Mouse (Mus musculus) right cerebral cortex, postnatal 10 days (tissue): ENCODE measurements around the gene Aldh1b1.

Experiments used
- DNase-seq, 2 experiments: peaks; one replicate each; pipeline ENCODE4 v3.0.0; 2021; ENCODE audit warnings: low spot score in 2 of 2

The Aldh1b1 gene

DNA sequence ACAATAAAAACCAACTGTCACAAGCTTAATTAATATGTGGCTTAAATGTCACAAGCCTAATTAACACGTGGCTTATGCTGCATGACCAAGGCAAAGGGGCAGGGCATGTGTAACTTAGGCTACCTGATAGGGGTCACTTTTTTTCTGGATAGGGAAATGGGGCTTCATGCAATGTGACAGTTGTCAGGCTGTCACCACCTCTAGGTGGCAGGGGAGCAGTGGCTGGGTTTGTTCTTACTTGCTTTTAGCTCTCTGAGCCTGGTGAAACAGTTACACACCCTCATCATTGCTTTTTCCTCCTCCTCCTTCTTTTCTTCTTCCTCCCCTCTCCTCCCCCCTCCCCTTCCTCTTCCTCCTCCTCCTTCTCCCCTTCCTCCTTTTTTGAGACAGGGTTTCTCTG lies 15.2 kb upstream of the Aldh1b1 start:
- no peak for DNase-seq

DNA sequence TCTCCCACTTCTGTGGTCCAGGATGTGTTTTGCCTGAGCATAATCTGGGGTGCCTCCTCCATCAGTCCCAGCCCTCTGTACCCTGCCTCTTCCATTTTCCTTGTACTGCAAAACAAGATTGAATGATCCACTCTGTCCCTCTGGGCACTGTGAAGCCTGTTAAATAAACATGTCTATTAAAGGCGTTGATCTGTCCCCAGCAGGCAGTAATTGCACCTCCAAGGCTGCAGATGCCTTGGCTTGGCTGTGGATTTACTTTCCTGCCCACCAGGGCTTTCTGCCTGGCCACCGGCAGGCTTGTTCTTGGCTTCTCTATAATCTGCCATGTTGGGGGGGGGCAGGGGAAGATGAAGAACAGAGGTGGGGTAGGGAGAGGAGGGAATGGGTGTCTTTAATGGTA lies 12.9 kb upstream of the Aldh1b1 start:
- DNase-seq = no peak

DNA sequence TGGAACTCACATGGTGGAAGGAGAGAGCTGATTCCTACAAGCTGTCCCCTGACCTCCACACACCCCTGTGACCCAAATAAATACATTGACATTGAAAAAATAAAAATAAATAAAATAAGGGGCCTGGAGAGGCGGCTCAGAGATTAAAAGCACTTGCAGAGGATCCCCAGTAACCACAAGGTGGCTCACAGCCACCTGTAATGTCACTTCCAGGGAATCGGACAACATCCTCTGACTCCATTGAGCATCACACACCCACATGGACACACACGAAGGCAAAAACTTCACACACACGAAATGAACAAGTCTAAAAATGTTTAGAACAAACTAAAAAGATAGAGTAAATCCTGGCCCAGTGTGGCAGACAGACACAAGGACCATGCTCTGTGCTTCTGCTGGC lies 12.1 kb upstream of the Aldh1b1 start:
- DNase-seq = no peak

DNA sequence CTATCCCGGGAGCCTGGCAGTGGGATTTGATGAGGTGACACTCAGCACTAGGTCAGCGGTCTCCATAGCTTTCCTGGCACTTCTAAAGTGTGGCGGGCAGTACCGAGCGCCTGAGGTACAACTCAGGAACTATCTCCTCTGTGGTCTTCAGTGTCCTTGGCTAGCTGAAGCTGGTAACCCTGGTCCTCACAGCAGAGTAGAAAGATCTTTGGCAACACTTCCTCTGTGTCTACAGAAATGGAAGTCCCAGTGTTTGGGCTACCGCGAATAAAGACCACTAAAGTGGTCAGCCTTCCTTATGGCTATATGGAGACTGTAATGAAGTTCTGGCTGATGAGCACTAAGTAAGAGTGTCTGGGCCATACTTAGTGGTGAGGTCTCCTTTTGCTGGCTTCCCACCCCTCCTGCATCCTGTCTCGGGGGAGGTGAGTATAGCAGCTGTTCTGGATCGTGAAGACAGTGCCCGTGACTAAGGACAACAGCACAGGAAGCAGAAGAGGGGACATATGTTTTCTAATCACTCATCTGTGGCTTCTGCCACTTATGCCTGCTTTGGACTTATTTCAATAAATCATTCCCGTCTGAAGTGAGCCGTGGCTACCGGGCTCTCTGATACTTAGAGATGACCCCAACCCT lies 10.3 kb upstream of the Aldh1b1 start:
- DNase-seq = no peak

DNA sequence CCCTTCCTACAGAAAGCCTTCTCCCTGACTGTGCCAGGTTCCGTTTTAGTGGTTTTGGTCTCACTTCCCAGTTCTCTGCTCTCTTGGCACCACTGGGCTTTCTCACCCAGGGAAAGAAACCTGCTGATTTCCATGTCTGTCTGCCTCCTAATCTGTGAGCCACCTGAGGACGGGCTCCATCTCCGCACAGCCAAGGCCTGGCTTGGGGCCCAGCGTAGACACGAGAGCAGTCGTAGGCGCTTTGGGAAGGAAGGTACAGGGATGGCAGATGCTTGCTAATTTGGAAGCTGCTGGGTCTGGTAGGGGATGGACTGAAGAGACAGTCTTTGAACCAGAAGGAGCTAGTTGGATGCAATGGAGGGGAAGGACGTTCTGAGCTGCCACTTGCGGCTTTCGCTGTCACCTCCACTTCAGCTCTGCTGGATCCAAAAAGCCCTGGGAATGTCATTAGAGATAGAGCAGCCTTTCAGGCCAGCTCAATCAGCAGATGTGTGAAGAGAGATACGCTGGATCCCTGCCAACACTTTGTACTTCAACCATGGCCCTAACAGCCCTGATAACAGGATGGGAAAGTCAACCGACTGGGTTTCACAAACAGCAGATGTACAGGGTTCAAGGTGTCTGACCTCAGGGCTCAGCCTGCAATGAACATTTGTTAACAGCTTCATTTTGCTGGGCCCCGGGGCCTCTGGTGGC lies 9.4 kb upstream of the Aldh1b1 start:
- DNase-seq = peak; percentile 79 to 83

DNA sequence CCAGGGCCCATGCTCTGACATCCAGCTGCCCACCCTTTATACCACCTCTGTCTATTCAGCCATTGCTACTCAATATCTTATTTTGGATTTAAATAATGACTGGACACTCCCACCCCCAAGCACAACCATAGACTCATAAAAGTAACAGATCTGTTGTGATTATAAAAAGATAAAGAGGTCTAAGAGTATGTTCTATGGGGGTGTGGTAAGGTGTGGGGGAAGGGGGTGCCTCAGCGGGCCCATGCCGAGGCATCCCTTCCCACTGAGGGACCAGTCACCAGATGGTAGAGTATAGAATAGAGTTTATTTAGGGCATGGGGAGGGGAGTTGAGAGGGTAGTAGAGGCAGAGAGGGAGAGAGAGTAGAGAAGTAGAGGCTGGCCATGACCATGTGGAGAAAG lies 8.8 kb upstream of the Aldh1b1 start:
- no peak for DNase-seq

DNA sequence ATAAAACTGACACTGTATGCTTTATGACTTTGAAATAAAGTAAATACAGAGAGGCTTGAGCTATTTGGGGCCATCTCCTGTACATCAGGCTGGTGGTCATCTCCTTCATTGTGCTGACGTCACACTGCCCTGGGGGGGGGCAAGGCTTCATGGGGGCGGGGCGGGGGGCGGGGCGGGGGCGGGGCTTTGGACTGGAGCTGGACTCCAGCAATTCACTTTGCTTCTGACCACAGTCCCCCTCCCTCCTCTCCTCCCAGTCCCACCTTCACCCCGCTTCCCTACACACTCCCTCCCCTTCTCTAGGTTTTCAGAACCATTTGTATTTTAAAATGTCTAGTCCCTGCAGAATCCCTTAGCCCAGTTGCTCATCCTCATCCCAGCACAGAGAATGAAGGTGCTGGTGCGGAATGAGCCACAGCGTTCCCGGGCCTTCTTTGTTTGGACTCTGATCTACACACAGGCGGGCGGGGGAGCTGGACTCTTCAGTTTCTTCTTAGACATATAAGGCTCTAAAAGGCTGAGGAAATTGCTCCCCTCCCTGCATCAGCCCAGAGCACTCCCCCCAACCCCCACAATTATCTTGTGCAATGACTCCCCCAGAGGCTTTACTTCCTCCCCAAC lies 3.5 kb upstream of the Aldh1b1 start:
- DNase-seq = no peak

DNA sequence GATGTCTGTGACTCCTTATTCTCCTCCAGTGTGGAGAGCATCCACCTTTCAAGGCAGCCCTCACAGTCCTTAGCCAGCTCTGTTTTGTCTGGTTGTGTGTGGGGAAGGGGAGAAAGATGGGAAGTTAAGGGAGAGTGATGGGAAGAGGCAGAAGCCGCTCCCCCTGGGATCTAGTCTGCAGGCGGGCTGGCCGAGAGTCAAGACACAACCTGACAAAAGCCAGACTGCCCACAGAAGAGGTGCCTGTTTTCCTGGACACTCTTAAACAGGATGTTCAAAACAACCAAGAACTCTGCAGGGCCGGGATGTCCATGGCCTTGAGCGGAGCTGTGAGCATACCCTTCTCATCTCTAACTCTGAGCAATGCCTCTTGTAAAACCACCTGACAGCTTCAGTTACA lies 2.1 kb upstream of the Aldh1b1 start:
- DNase-seq = no peak

DNA sequence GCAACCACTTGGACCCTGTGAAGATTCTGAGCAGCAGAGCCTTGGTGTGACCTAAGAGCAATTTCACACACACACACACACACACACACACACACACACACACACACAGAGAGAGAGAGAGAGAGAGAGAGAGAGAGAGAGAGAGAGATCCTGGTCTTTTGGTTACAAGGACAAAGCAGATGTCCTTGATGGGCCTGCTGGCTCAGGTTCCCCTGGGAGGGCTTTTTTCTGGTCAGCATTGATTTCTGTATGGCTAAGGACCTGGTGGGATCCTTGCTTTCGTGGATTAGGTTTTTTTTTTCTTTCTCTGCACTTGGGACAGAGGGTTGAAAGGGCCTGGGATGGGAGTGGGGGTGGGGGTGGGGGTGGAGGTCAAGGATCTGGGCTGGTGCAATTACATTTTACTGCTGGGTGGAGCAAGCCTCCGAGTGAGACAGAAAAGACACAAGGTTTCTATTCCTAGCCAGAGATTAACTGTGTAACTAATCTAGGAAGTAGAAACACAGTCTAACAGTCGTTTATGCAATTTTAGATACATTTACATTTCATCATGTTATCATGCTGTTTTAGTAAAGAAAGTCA lies 1.2 kb downstream of the Aldh1b1 start:
- DNase-seq = no peak

DNA sequence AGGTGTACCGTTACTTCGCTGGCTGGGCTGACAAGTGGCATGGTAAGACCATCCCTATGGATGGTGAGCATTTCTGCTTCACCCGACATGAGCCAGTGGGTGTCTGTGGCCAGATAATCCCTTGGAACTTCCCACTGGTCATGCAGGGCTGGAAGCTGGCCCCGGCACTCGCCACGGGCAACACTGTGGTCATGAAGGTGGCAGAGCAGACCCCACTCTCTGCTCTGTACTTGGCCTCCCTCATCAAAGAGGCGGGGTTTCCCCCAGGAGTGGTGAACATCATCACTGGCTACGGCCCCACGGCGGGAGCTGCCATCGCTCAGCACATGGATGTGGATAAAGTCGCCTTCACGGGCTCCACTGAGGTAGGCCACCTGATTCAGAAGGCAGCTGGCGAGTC lies 4.1 kb downstream of the Aldh1b1 start:
- DNase-seq = no peak

DNA sequence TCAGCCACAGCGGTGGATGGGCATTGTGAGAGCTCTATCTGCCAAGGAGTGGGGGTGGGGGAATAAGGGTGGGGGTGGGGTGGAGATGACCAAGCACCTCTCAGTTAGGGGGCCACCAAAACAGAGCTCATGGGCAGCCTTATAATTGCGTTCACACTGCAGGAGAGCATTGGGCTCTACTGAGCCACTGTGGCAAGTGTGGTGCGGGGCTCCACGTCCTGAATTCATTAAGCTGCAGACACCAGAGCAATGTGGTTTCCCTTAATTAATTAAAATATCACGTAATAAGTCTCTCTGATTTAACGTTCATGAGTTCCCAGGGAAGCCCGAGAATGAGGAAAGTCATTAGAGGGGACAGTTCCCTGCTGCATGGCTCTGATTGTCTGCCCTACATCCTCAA lies 9.2 kb downstream of the Aldh1b1 start:
- DNase-seq = no peak

DNA sequence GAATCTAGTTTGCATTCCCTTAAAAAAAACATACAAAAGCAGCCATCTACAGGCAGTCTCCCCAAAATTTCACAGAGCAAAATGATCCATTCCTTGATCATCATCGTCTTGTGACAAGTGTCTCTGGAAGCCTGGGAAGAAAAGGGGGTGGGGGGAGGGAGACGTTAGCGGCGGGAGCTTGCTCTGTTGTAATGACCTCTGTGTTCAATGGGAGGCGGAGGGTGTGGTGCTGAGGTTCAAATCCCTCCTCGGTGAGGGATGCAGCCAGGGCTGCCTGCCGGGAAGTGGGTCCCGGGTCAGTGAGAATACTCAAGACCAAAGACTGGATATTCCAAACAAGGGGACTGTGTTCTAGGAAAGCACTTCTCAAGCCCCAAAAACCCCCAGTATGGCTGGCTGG lies 12.4 kb downstream of the Aldh1b1 start:
- no peak for DNase-seq

DNA sequence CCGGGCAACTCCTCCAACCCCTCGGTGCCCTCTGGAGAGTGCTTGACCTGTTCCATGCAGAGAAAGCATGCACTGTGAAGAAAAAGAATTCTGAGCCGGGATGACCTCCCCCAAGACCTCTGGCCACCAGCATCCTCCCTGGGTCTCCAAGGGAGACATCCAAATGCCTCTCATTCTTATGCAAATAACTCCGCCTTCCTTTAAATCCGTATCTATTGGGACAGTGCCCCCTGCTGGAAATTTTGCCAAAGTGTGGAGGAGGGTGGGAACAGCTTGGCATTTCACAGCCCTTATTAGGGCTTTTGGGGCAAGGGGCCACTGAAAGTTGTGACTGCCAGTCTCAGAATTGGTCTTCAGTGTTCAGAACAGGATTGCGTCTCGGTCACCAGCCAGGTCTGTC lies 16.7 kb downstream of the Aldh1b1 start:
- DNase-seq = peak; percentile 49 to 77

DNA sequence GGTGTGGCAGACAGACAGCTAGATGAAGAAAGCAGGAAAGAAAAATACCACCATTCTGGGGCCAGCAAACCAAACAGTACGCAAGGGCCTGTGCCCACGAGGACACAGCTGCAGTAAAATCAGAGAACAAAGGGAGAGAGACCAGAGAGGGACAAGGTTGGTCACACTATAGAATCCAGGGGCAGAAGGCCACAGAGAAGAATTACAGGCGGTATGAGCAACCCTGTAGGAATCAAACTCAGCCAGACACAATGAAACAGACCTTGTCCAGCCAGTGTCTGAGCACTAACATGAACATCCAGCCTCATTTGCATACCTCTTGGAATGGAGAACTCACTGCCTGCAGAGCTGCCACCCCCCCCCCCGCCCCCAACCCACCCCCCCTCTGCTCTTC lies 20.0 kb downstream of the Aldh1b1 start:
- DNase-seq = no peak

DNA sequence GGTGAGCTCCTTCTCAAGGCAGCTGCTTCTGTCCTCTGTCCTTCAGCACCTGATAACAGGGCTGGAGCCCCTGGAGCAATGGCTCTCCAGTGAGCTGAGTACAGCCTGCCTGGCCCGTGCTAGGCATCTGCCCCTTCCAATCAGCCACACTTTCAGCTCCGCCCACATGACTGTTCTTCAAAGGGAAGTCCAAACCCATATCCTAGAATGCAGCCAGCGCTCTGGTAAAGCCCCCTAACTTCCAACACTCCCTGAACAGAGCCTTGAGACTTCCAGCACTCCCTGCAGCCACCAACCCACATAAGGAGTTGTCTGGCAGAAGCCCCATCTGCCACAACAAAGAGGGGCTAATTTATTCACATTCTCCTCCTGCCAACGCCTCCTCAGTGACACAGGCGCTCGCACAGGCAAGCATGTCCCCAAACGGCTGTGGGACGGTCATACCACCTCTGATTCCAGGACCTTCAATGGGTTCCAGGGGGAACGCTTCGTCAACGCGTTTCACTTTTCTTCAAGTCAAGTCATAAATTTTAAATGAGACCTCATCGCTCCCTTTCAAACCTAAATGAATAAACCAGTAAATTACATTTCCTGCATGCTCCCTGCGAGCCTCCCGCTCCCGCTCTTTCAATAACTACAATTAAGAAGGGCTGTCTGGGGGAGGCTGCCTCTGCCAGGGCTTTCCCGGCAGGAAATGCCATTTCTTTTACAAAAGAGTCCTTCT lies 20.5 kb downstream of the Aldh1b1 start:
- DNase-seq = peak; percentile 70 to 83

DNA sequence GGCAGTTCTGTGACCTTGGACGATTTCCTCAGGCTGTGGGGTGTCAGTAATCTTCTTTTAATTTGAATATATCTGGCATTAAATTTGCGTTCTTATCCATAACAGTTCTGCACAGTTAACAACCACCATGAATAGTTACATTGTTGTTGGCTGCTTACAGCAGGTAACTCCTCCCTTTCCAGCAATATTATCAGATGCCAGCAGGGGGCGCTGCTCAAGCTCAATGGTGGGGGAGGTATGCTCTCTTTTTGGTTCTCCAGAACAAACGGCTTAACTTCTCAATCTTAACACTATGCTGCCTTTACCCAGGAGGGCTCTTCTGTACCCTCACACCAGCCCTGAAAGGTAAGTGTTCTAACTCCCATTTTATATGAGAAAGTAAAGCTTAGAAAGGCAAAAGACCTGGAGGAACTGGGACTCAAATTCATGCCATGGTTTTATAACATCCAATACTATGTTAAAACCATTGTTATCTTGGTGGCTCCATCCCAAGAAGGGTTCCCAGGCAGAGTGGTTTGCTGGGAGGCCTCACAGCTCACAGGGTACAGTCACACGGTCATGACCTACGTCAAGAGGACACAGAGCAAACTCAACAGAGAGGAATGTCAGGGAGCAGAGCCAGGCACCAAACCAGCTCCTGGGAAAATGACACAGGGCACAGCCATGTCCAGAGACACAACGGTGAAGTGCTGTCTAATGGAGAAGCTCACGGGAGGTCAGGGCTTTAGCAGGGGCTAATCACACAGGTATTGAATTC lies 21.4 kb downstream of the Aldh1b1 start:
- DNase-seq = peak; percentile 77 to 84

DNA sequence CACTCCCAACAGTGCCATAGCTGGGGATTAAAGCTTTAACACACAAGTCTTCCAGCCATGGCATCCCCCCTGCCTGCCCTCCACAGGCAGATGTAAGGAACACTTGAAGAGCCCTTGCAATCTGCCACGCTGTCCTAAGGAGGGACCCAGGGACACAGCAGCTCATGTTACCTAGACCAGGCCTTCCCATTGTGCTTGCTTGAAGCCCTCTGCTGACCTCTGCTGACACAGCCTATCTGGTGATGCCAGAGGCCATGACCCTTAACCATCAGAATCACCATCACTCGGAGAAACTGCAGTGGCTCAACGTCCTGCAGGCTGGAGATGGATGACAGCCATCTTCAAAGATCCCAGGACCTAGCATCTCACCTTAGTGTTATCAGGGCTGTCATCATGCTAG lies 23.2 kb downstream of the Aldh1b1 start:
- DNase-seq = no peak

DNA sequence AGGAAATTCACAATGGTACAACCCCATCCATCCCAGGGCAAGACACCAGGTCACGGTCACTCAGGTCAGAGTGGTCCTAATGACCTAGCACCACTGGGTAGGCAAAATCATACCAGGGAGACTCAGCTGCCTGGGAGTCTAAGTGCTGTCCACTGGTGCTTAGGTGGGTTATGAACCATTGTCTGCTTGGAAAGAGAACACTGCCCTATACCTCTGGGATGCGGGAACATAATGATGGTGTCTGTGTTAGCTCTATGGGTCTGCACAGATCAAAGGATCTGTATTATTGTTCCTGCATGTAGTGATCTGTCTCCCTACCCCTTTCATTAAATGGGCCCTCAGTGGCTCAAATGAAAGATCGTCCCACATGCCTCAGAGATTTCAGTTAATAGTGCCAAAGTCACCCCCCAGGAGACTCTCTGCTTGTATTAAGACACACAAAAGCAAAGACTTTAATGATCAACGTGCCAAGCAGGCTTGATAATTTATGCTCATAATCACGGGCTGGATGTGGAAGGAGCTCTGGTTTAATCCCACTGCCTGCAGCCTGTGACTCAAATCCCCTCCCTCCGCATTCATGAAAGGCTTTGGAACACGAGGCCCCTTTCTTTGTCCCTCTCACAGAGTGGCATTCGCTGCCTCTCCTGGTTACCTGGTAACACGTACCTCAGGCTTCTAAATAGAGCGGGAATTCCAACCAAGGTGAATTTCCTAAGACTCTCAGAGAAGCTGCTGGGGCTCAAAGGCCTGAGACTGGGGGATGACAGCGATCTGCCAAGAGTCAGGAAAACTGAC lies 24.2 kb downstream of the Aldh1b1 start:
- DNase-seq = no peak

DNA sequence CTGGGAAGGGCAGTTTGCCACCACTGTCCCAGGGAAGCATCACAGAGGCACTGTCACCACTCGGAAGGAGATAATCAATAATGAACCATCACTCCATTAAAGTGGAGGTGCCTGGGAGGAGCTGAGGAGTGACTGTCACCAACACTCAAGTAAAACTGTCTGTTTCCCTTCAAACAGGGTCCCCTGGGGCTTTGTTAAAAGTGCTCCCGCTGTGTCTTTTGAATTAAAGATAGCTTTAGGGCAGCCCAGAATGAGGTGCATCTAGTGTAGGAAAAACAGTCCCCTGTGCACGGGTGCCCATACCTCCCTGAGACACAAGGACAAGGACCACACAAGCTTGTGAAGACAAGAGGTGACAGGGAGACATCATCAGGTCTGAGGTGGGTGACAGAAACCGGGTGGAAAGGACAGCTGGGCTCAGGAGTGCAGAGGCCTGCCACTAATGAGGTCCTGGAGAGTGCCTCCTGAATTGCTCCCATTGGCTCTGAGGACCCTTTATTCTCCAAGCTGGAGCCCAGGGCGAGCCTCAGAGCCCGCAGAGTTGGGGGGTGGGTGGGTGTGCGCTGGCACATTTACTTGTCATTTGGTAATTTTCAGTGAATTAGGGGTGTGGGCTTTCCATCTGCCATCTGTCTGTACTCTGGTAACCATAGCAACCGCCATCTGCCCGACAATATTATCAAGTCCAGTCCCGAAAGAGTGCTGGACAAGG lies 25.4 kb downstream of the Aldh1b1 start:
- no peak for DNase-seq
